Mouse (Mus musculus) CH12F3 (cell line): ENCODE measurements around the gene Celf2.

Experiments used
- in situ Hi-C: fragments of 300-500 bp; cut with MboI; formaldehyde crosslinking; loops from 2 replicates; pipeline ENCODE4 v1.14.3; 2020; ENCODE audit warnings: low sequenced_read_pairs

Celf2 gene

GRCm38 (mm10) chr2:6528076-6528475, 981.3 kb downstream of the Celf2 start:
- in situ Hi-C loops: no loop called here

- in situ Hi-C loops: no loop called here
These were observed 982.5 kb downstream of the Celf2 start for GRCm38 (mm10) chr2:6526825-6527224.

GRCm38 (mm10) chr2:6526311-6526710, 983.1 kb downstream of the Celf2 start:
- in situ Hi-C loops: no loop called here

- in situ Hi-C loops: no loop called here
These were observed 985.5 kb downstream of the Celf2 start for GRCm38 (mm10) chr2:6523924-6524300.

- in situ Hi-C loops: no loop called here
These were observed 986.0 kb downstream of the Celf2 start for GRCm38 (mm10) chr2:6523261-6523923.

GRCm38 (mm10) chr2:6522411-6522810, 987.0 kb downstream of the Celf2 start:
- in situ Hi-C loops: no loop called here

- in situ Hi-C loops: no loop called here
These were observed 996.2 kb downstream of the Celf2 start for GRCm38 (mm10) chr2:6513176-6513575.

- in situ Hi-C loops: no loop called here
These were observed 1002.3 kb downstream of the Celf2 start for GRCm38 (mm10) chr2:6507071-6507470.

GRCm38 (mm10) chr2:6505979-6506811, 1003.2 kb downstream of the Celf2 start:
- in situ Hi-C loops: no loop called here

GRCm38 (mm10) chr2:6505531-6505930, 1003.8 kb downstream of the Celf2 start:
- in situ Hi-C loops: no loop called here

- in situ Hi-C loops: no loop called here
These were observed 1011.3 kb downstream of the Celf2 start for GRCm38 (mm10) chr2:6498101-6498500.

GRCm38 (mm10) chr2:6497636-6498035, 1011.7 kb downstream of the Celf2 start:
- in situ Hi-C loops: no loop called here

GRCm38 (mm10) chr2:6493886-6494285, 1015.5 kb downstream of the Celf2 start:
- in situ Hi-C loops: no loop called here

GRCm38 (mm10) chr2:6490870-6491269, 1018.5 kb downstream of the Celf2 start:
- in situ Hi-C loops: no loop called here

GRCm38 (mm10) chr2:6490076-6490475, 1019.3 kb downstream of the Celf2 start:
- in situ Hi-C loops: no loop called here
